Mouse (Mus musculus) midbrain, embryonic 16.5 days (tissue): ENCODE data around the gene Odf2l. TPM values are rescaled to one million over a fixed set of nuclear protein-coding genes. Genes with fewer than 3 reads are reported as not detected.

ENCODE experiments used
- ATAC-seq: fragments of 200-750 bp; cut with Nextera tagmentation; 2 replicates; pipeline ENCODE4 v1.8.0; 2017; ENCODE audit warnings: moderate TSS enrichment
- H3K27ac ChIP-seq: fragments of 300-500 bp; sonication (generic); 2 replicates; pipeline ENCODE4 v1.5.1; 2014; ENCODE audit warnings: mild to moderate bottlenecking, low read length, mixed read lengths
- H3K27me3 ChIP-seq: fragments of 300-500 bp; sonication (generic); 2 replicates; pipeline ENCODE4 v1.6.1; 2014; ENCODE audit warnings: low read depth, low read length, mixed read lengths; ENCODE audit not compliant: control insufficient read depth, insufficient read depth
- H3K36me3 ChIP-seq: fragments of 300-500 bp; sonication (generic); 2 replicates; pipeline ENCODE4 v1.6.1; 2014; ENCODE audit warnings: mild to moderate bottlenecking, low read length, moderate library complexity, mixed read lengths; ENCODE audit not compliant: control insufficient read depth, insufficient read depth
- H3K4me1 ChIP-seq: fragments of 300-500 bp; sonication (generic); 2 replicates; pipeline ENCODE4 v1.6.1; 2014; ENCODE audit warnings: mild to moderate bottlenecking, low read length, mixed read lengths; ENCODE audit not compliant: control insufficient read depth, insufficient read depth
- H3K4me2 ChIP-seq: fragments of 300-500 bp; sonication (generic); 2 replicates; pipeline ENCODE4 v1.6.1; 2014; ENCODE audit warnings: mild to moderate bottlenecking, low read length, mixed read lengths
- H3K4me3 ChIP-seq: fragments of 300-500 bp; sonication (generic); 2 replicates; pipeline ENCODE4 v1.5.1; 2014; ENCODE audit warnings: low read depth, mild to moderate bottlenecking, low read length, moderate library complexity, mixed read lengths
- H3K9ac ChIP-seq: fragments of 300-500 bp; sonication (generic); 2 replicates; pipeline ENCODE4 v1.6.1; 2014; ENCODE audit warnings: low read depth, low read length, mixed read lengths
- H3K9me3 ChIP-seq: fragments of 300-500 bp; sonication (generic); replicated peaks from 2 replicates; pipeline ENCODE4 v1.6.1; 2014; ENCODE audit warnings: mild to moderate bottlenecking, low read length, mixed read lengths; ENCODE audit not compliant: control insufficient read depth, poor library complexity, severe bottlenecking
- WGBS: fragments of 180-500 bp; shearing (Covaris S2); extraction: QIAGEN DNeasy Blood & Tissue Kit; methylation state at CpG from one replicate; pipeline ENCODE4 v1.1.7; 2014; 5-methylcytosine and 5-hydroxymethylcytosine counted together
- polyA plus RNA-seq: library from polyadenylated mRNA; unstranded; fragments of >200 nt; fragmentation: Nextera tagmentation; extraction: Ambion mirVana; gene quantifications from 2 replicates; pipeline ENCODE4 v1.2.1, GENCODE M21; 2015

The Odf2l gene
- polyA plus RNA-seq, 1 experiment from 2014 or later: 13.7 TPM

DNA sequence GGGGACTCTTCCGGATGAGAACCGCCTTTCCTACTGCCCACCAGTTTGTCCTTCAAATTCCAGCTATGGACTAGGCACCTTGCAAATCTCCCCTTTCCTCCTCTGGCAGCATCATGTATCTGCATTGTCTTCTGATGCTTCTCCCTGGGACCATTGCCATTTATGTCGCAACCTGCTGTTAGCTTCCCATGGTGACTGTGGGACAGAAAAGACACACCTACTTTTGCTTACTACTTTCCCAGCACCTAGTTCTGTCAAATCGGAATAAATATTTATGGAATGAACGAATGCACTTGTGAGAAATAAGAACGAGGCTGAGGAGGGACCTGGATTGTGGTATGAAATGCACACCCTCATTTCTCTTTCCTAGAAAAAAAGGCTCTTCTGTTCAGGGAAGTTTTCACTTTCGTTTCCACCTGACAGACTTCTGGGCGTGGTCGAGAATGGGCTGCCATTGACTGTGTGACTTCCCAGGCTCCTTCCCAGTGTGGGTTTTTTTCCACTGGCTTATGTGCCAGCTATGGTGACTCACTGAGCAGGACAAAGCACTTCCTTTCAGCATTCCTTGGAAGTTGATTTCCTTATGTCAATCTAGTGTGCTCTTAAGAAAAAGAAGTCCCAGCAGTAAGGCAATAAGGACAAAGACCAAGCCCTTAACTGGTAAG lies 16.4 kb upstream of the Odf2l start:
- no peak for ATAC-seq
- Histone ChIP-seq H3K4me2 (no peak overlapping the region), H3K4me3 (no peak overlapping the region), H3K9ac (no peak overlapping the region), H3K36me3 (no peaks in the 10 kb centered on the region), H3K27me3 (no peaks in the 10 kb centered on the region), H3K27ac (no peak overlapping the region), H3K9me3 (no peaks in the 10 kb centered on the region), H3K4me1 (no peaks in the 10 kb centered on the region)
- 86% methylated on average over 9 of the region's 9 CpGs for WGBS

GRCm38 (mm10) chr3:145103321-145103720 lies 15.1 kb upstream of the Odf2l start:
- H3K9ac ChIP-seq: no peak overlapping the region
- H3K36me3 ChIP-seq: no peaks in the 10 kb centered on the region
- H3K4me1 ChIP-seq: no peaks in the 10 kb centered on the region
- WGBS: 81% methylated on average over 2 of the region's 2 CpGs
- H3K27me3 ChIP-seq: no peaks in the 10 kb centered on the region
- no peak for ATAC-seq
- H3K4me2 ChIP-seq: no peak overlapping the region
- no peaks in the 10 kb centered on the region for H3K9me3 ChIP-seq
- H3K4me3 ChIP-seq: no peak overlapping the region
- H3K27ac ChIP-seq: no peak overlapping the region

DNA sequence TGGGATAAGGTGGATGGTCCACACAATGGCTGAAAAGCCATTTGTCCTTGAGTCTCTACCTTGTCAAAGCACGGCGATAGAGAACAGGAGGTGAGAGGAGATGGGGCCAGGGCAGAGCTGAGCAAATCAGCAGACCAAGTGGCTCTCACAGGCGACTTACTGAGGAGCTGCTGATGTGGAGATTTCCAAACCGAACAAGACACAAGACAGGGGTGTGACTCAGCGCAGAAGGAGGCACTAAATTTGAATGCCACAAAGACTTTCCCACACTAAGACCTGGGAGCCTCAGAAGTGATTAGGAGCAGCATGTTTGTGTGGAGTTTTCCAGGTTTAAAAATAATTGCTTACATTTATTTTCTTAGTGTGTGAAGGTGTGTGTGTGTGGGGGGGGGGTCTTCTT lies 14.6 kb upstream of the Odf2l start:
- Histone ChIP-seq H3K36me3 (no peaks in the 10 kb centered on the region), H3K9ac (no peak overlapping the region), H3K27me3 (no peaks in the 10 kb centered on the region), H3K4me2 (no peak overlapping the region), H3K4me3 (no peak overlapping the region), H3K9me3 (no peaks in the 10 kb centered on the region), H3K27ac (no peak overlapping the region), H3K4me1 (no peaks in the 10 kb centered on the region)
- ATAC-seq: no peak
- 74% methylated on average over 5 of the region's 5 CpGs for WGBS

GRCm38 (mm10) chr3:145105076-145105772 lies 13.2 kb upstream of the Odf2l start:
- no peak overlapping the region for H3K4me2 ChIP-seq
- H3K9me3 ChIP-seq: no peaks in the 10 kb centered on the region
- WGBS: 83% methylated on average over 5 of the region's 5 CpGs
- H3K36me3 ChIP-seq: no peaks in the 10 kb centered on the region
- H3K4me3 ChIP-seq: no peak overlapping the region
- H3K9ac ChIP-seq: no peak overlapping the region
- no peaks in the 10 kb centered on the region for H3K27me3 ChIP-seq
- H3K27ac ChIP-seq: no peak overlapping the region
- ATAC-seq: no peak
- H3K4me1 ChIP-seq: no peaks in the 10 kb centered on the region

GRCm38 (mm10) chr3:145105773-145106504 lies 12.4 kb upstream of the Odf2l start:
- H3K27me3 ChIP-seq: no peaks in the 10 kb centered on the region
- 69% methylated on average over 5 of the region's 5 CpGs for WGBS
- no peak overlapping the region for H3K9ac ChIP-seq
- H3K27ac ChIP-seq: no peak overlapping the region
- H3K4me3 ChIP-seq: no peak overlapping the region
- H3K9me3 ChIP-seq: no peaks in the 10 kb centered on the region
- H3K4me1 ChIP-seq: no peaks in the 10 kb centered on the region
- no peaks in the 10 kb centered on the region for H3K36me3 ChIP-seq
- no peak overlapping the region for H3K4me2 ChIP-seq
- no peak for ATAC-seq

DNA sequence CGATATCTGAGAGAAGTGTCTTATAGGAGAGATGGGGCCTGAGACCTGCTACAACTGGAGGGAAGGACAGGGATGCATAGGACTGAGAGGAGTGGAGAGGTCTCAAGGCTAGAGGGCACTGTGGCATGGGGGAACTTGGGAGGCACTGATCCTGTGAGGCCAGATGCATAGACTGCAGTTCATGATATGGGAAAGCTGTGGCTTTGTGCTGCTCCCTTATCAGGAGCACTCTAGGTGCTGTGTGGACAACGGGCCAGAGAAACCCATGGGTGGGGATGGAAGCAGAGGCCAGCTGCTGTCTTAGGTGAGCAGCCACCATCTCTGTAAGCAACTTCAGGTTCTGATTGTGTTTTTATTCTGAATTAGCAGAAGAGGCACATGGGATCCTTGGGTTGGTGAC lies 3.2 kb upstream of the Odf2l start:
- H3K4me3 ChIP-seq: no peak overlapping the region
- peaks cover 12% of the 10 kb centered on the region for H3K4me1 ChIP-seq
- no peaks in the 10 kb centered on the region for H3K9me3 ChIP-seq
- no peak overlapping the region for H3K27ac ChIP-seq
- no peak overlapping the region for H3K4me2 ChIP-seq
- ATAC-seq: no peak
- H3K9ac ChIP-seq: no peak overlapping the region
- H3K36me3 ChIP-seq: no peaks in the 10 kb centered on the region
- WGBS: 98% methylated on average over 2 of the region's 2 CpGs
- H3K27me3 ChIP-seq: no peaks in the 10 kb centered on the region

GRCm38 (mm10) chr3:145117637-145118036 lies 751 bp upstream of the Odf2l start:
- H3K4me2 ChIP-seq: peak overlapping the region; percentile 84
- no peak for ATAC-seq
- peak overlapping the region; percentile 85 for H3K4me3 ChIP-seq
- no peaks in the 10 kb centered on the region for H3K9me3 ChIP-seq
- H3K27ac ChIP-seq: peak overlapping the region; percentile 100
- WGBS: 80% methylated on average over 10 of the region's 10 CpGs
- H3K27me3 ChIP-seq: no peaks in the 10 kb centered on the region
- H3K9ac ChIP-seq: peak overlapping the region; percentile 94
- no peaks in the 10 kb centered on the region for H3K36me3 ChIP-seq
- peaks cover 12% of the 10 kb centered on the region for H3K4me1 ChIP-seq

GRCm38 (mm10) chr3:145119002-145119358 lies 592 bp downstream of the Odf2l start:
- Histone ChIP-seq H3K4me1 (peaks cover 12% of the 10 kb centered on the region), H3K36me3 (no peaks in the 10 kb centered on the region), H3K27ac (peak overlapping the region; percentile 100), H3K4me3 (peak overlapping the region; percentile 85), H3K4me2 (peak overlapping the region; percentile 83), H3K9me3 (no peaks in the 10 kb centered on the region), H3K9ac (peak overlapping the region; percentile 94), H3K27me3 (no peaks in the 10 kb centered on the region)
- ATAC-seq: peak; percentile 69; the same call in 1 of the 2 replicates
- WGBS: 4% methylated on average over 14 of the region's 14 CpGs

GRCm38 (mm10) chr3:145119425-145119824 lies 1.0 kb downstream of the Odf2l start:
- Histone ChIP-seq H3K9ac (peak overlapping the region; percentile 94), H3K27me3 (no peaks in the 10 kb centered on the region), H3K27ac (no peak overlapping the region; the same call in 1 of the 2 replicates), H3K9me3 (no peaks in the 10 kb centered on the region), H3K4me1 (peaks cover 12% of the 10 kb centered on the region), H3K4me2 (peak overlapping the region; percentile 83), H3K4me3 (peak overlapping the region; percentile 85), H3K36me3 (no peaks in the 10 kb centered on the region)
- 70% methylated on average over 7 of the region's 7 CpGs for WGBS
- ATAC-seq: no peak; the same call in 1 of the 2 replicates
